Mouse (Mus musculus) CH12.LX (cell line): ENCODE data around the gene Mphosph10. TPM values are rescaled to one million over a fixed set of nuclear protein-coding genes. Genes with fewer than 3 reads are reported as not detected.

Experiments
- DNase-seq: peaks from one replicate; pipeline ENCODE4 v3.0.0-alpha.2; 2013; ENCODE audit errors: extremely low read depth
- H3K27ac ChIP-seq: 2 replicates; pipeline ENCODE4 v1.5.1; 2012; ENCODE audit warnings: low read depth, mild to moderate bottlenecking, control low read depth, moderate library complexity; ENCODE audit not compliant: insufficient read depth
- H3K27me3 ChIP-seq: replicated peaks from 2 replicates; pipeline ENCODE3; 2012; ENCODE audit warnings: inconsistent platforms
- H3K36me3 ChIP-seq, 2 experiments: replicated peaks in 1 of 2; 2 replicates each; pipeline versions ENCODE3 to v1.6.1; 2012; ENCODE audit warnings: inconsistent platforms in 1 of 2, low read length in 1 of 2, mild to moderate bottlenecking in 1 of 2, mixed read lengths in 1 of 2, moderate library complexity in 1 of 2; ENCODE audit not compliant: control insufficient read depth in 1 of 2, insufficient read depth in 1 of 2
- H3K4me1 ChIP-seq, 2 experiments: 2 replicates each; pipeline ENCODE4 v1.6.1; 2012; ENCODE audit warnings: inconsistent platforms in 1 of 2, moderate library complexity in 1 of 2; ENCODE audit not compliant: insufficient read depth in 2 of 2, control insufficient read depth in 1 of 2
- H3K4me2 ChIP-seq: 2 replicates; pipeline ENCODE4 v1.6.1; 2012; ENCODE audit warnings: low read depth, mild to moderate bottlenecking, control low read depth; ENCODE audit not compliant: poor library complexity, insufficient read depth, severe bottlenecking
- H3K4me3 ChIP-seq, 3 experiments: fragments of 150-350 bp in 1 of 3; sonication (generic) in 1 of 3; replicated peaks in 1 of 3; 2 replicates each; pipeline versions ENCODE3 to v1.5.1; 2011 to 2012; ENCODE audit warnings: low read depth in 2 of 3, low read length in 2 of 3, mild to moderate bottlenecking in 2 of 3, moderate library complexity in 2 of 3, control low read depth in 1 of 3, improper control_type of control experiment in 1 of 3, inconsistent platforms in 1 of 3, mixed read lengths in 1 of 3; ENCODE audit not compliant: poor library complexity in 1 of 3
- H3K79me2 ChIP-seq: replicated peaks from 2 replicates; pipeline ENCODE4 v1.6.1; 2012; ENCODE audit warnings: mild to moderate bottlenecking, moderate library complexity; ENCODE audit not compliant: control insufficient read depth, poor library complexity, insufficient read depth, severe bottlenecking; ENCODE audit errors: extremely low read depth
- H3K9ac ChIP-seq: 2 replicates; pipeline ENCODE4 v1.6.1; 2012; ENCODE audit warnings: low read depth, mild to moderate bottlenecking, control low read depth, moderate library complexity; ENCODE audit not compliant: insufficient read depth
- H3K9me3 ChIP-seq: replicated peaks from 2 replicates; pipeline ENCODE3; 2012; ENCODE audit warnings: low read length, inconsistent platforms, mixed read lengths
- CHD1 ChIP-seq: IDR thresholded peaks from 2 replicates; pipeline ENCODE4 v1.6.1; 2012; ENCODE audit warnings: low read depth, low read length, improper control_type of control experiment, inconsistent platforms
- CHD2 ChIP-seq: IDR thresholded peaks from 2 replicates; pipeline ENCODE4 v1.6.1; 2011; ENCODE audit warnings: low read length, improper control_type of control experiment
- E2F4 ChIP-seq: IDR thresholded peaks from 2 replicates; pipeline ENCODE4 v1.6.1; 2011; ENCODE audit warnings: low read depth, low read length, improper control_type of control experiment; ENCODE audit not compliant: insufficient replicate concordance
- ELF1 ChIP-seq: IDR thresholded peaks from 2 replicates; pipeline ENCODE4 v1.6.1; 2014; ENCODE audit warnings: low read depth, mild to moderate bottlenecking, inconsistent platforms, low read length, improper control_type of control experiment
- EP300 ChIP-seq: IDR thresholded peaks from 2 replicates; pipeline ENCODE4 v1.6.1; 2011; ENCODE audit warnings: low read length, improper control_type of control experiment
- ETS1 ChIP-seq: conservative IDR thresholded peaks from 2 replicates; pipeline ENCODE4 v1.6.1; 2012; ENCODE audit warnings: low read depth, mild to moderate bottlenecking, inconsistent platforms, low read length, improper control_type of control experiment, moderate library complexity
- HCFC1 ChIP-seq: IDR thresholded peaks from 2 replicates; pipeline ENCODE4 v1.6.1; 2012; ENCODE audit warnings: low read depth, mild to moderate bottlenecking, inconsistent platforms, low read length, improper control_type of control experiment
- IRF4 ChIP-seq: IDR thresholded peaks from 2 replicates; pipeline ENCODE4 v1.6.1; 2014; ENCODE audit warnings: low read depth, mild to moderate bottlenecking, inconsistent platforms, low read length, improper control_type of control experiment
- JUND ChIP-seq: conservative IDR thresholded peaks from 2 replicates; pipeline ENCODE4 v1.6.1; 2011; ENCODE audit warnings: low read depth, low read length, improper control_type of control experiment
- MAX ChIP-seq: IDR thresholded peaks from 2 replicates; pipeline ENCODE4 v1.6.1; 2011; ENCODE audit warnings: low read length, improper control_type of control experiment
- MEF2A ChIP-seq: IDR thresholded peaks from 2 replicates; pipeline ENCODE4 v1.6.1; 2014; ENCODE audit warnings: low read depth, mild to moderate bottlenecking, inconsistent platforms, low read length, improper control_type of control experiment, borderline replicate concordance
- MXI1 ChIP-seq: IDR thresholded peaks from 2 replicates; pipeline ENCODE4 v1.6.1; 2011; ENCODE audit warnings: mild to moderate bottlenecking, low read depth, low read length, improper control_type of control experiment
- MYC ChIP-seq: IDR thresholded peaks from 2 replicates; pipeline ENCODE4 v1.6.1; 2011; ENCODE audit warnings: low read depth, mild to moderate bottlenecking, improper control_type of control experiment, low read length
- POLR2A ChIP-seq: IDR thresholded peaks from 2 replicates; pipeline ENCODE4 v1.6.1; 2011; ENCODE audit warnings: low read depth, mild to moderate bottlenecking, improper control_type of control experiment, low read length
- RCOR1 ChIP-seq: conservative IDR thresholded peaks from 2 replicates; pipeline ENCODE4 v1.6.1; 2012; ENCODE audit warnings: low read depth, mild to moderate bottlenecking, inconsistent platforms, low read length, improper control_type of control experiment
- TCF12 ChIP-seq: IDR thresholded peaks from 2 replicates; pipeline ENCODE4 v1.6.1; 2014; ENCODE audit warnings: low read depth, mild to moderate bottlenecking, inconsistent platforms, low read length, improper control_type of control experiment
- UBTF ChIP-seq: IDR thresholded peaks from 2 replicates; pipeline ENCODE4 v1.6.1; 2012; ENCODE audit warnings: low read depth, mild to moderate bottlenecking, inconsistent platforms, low read length, improper control_type of control experiment, moderate library complexity
- ZNF384 ChIP-seq: IDR thresholded peaks from 2 replicates; pipeline ENCODE4 v1.6.1; 2012; ENCODE audit warnings: low read depth, low read length, improper control_type of control experiment, inconsistent platforms
- dilution Hi-C: fragments of 300-500 bp; cut with MboI; formaldehyde crosslinking; loops from 2 replicates; pipeline ENCODE4 v1.14.3; 2020; ENCODE audit warnings: low sequenced_read_pairs; ENCODE audit not compliant: extremely low pct_unique_long_range_greater_than_20kb, extremely low pct_ligation_motif_present
- in situ Hi-C: fragments of 300-500 bp; cut with MboI; formaldehyde crosslinking; loops from 3 replicates; pipeline ENCODE4 v1.14.3; 2019; ENCODE audit warnings: low sequenced_read_pairs, low pct_ligation_motif_present, low pct_unique_long_range_greater_than_20kb, mixed read lengths
- polyA plus RNA-seq: library from polyadenylated mRNA; unstranded; fragments of >175 nt; gene quantifications from 2 replicates; pipeline ENCODE4 v1.2.1, GENCODE M21; 2012; ENCODE audit warnings: low read depth; ENCODE audit not compliant: insufficient read length
- total RNA-seq, 2 experiments: library from RNA; depleted of rRNA; stranded (reverse); fragments of 300-350 nt in 1 of 2; fragments of >200 nt in 1 of 2; gene quantifications; 2 replicates each; pipeline ENCODE4 v1.2.3; 2012 to 2014

The Mphosph10 gene
- total and polyA plus RNA-seq, 3 experiments = 56.5 to 141 (median 107) TPM

DNA sequence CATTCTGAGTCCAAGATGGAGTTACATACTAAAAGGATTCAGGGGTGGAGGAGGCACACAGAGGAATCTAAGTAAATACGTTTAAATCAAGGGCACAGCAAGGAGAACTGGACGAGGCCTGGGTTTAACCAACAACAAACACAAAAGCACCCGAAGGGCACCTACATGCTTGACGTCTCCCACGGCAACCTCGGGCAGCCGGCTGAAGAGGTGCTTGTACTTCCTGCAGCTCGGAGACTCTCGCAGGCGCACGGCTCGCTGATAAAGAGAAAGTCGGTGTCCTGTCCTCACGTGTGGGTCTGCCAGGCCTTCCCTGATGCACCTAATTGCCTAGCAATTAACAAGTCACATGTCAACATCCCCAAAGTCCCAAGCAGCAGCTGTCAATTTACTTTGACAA lies 37.9 kb downstream of the Mphosph10 start:
- dilution Hi-C loops = no loop called here

DNA sequence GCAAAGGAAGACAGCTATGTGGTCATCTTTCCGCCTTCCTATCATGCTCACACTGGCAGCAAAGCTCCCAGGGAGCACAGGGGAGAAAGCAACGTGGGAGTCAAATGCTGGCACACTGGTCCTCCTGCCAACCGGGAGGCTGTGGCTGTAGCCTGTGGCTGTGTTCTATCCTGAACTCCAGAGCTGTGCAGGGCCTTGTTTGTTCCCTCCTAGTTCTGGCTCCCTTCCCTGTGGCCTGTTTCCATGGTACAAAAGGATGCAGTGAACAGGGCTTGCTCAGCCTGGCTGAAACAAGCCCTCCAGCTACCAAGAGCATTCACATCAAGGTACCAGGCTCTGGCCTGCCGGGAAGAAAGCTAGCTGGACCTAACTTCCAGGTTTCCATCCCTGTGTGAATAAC lies 41.0 kb downstream of the Mphosph10 start:
- H3K27me3 ChIP-seq = no peaks in the 10 kb centered on the region
- H3K79me2 ChIP-seq = no peaks in the 10 kb centered on the region
- in situ Hi-C loops = no loop called here
- no peaks in the 10 kb centered on the region for H3K9me3 ChIP-seq
- dilution Hi-C loops = no loop called here
- DNase-seq = no peak
- no peak overlapping the region for H3K9ac ChIP-seq
- no peak overlapping the region for H3K4me3 ChIP-seq
- no peak for TF ChIP-seq CHD1
- H3K36me3 ChIP-seq = peaks cover 36 to 76% of the 10 kb centered on the region in 2 experiments
- no peak overlapping the region for H3K27ac ChIP-seq
- no peaks in the 10 kb centered on the region for H3K4me1 ChIP-seq
- H3K4me2 ChIP-seq = no peak overlapping the region

More for the DNA sequence above, 37.9 kb downstream of the Mphosph10 start:
- TF ChIP-seq IRF4 = no peak
- no peak for TF ChIP-seq JUND
- no peak for TF ChIP-seq RCOR1
- Histone ChIP-seq H3K9ac (no peak overlapping the region), H3K79me2 (no peaks in the 10 kb centered on the region), H3K9me3 (no peaks in the 10 kb centered on the region), H3K4me2 (no peak overlapping the region), H3K27ac (no peak overlapping the region), H3K4me1 (peaks cover 0 to 8% of the 10 kb centered on the region in 2 experiments; a peak in 1 of 4 replicates), H3K4me3 (no peak overlapping the region), H3K27me3 (no peaks in the 10 kb centered on the region), H3K36me3 (peaks cover 43 to 75% of the 10 kb centered on the region in 2 experiments)
- no peak for DNase-seq
- in situ Hi-C loops = no loop called here

DNA sequence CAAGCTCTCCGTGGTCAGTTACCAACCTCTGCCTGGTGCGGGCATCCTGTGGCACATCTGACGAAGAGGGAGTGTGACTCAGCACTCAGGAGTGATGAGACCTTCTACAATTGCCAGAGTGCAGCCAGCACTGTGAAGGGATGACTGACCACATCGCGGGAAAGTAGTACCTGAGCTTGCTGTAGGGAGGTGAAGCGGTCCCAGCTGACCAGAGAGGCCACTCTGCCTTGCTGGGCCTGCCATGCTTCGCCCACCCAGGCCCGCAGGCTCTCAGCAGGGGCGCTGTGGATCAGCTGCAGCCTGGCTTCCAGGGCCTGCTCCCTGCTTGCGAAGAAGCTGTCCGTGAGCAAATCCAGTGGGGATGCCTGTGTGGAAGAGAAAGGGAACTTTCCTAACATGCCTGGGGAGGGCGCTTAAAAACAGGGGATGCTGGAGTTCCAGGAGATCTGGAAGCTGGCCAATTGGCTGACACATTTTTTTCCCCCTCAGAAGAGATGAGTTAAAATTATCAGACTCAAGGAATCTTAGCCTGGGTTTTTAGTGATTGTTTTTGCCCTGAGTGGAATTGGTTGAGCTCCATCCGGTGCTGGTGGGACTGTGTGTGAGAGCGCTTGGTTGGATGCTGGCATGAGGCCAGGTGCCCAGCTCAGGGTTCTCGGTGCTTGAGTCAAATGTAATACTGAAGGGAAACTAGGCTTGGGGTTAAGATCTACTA lies 42.8 kb downstream of the Mphosph10 start:
- H3K36me3 ChIP-seq = peaks cover 39 to 83% of the 10 kb centered on the region in 2 experiments
- H3K4me1 ChIP-seq = peaks cover 0 to under 1% of the 10 kb centered on the region in 2 experiments; a peak in 1 of 4 replicates
- H3K9ac ChIP-seq = no peak overlapping the region
- no peak overlapping the region for H3K27ac ChIP-seq
- H3K79me2 ChIP-seq = no peaks in the 10 kb centered on the region
- DNase-seq = no peak
- no peak overlapping the region for H3K4me2 ChIP-seq
- in situ Hi-C loops = no loop called here
- no peaks in the 10 kb centered on the region for H3K9me3 ChIP-seq
- no peak overlapping the region for H3K4me3 ChIP-seq
- no peaks in the 10 kb centered on the region for H3K27me3 ChIP-seq
- dilution Hi-C loops = no loop called here
- TF ChIP-seq ELF1 (no peak), CHD2 (no peak), ZNF384 (no peak), MAX (no peak), RCOR1 (no peak), TCF12 (no peak), JUND (no peak), UBTF (no peak), ETS1 (no peak), HCFC1 (no peak), EP300 (no peak), MEF2A (no peak), MXI1 (no peak), MYC (no peak), POLR2A (no peak), E2F4 (no peak)
